Mouse (Mus musculus) C2C12 (cell line): ENCODE measurements around the gene Iffo2. TPM values are rescaled to one million over a fixed set of nuclear protein-coding genes. Genes with fewer than 3 reads are reported as not detected.

ENCODE experiments used
- H3K27me3 ChIP-seq: one replicate; pipeline ENCODE4 v1.6.1; 2011; ENCODE audit not compliant: control insufficient read depth, insufficient read depth, insufficient read length
- H3K36me3 ChIP-seq: one replicate; pipeline ENCODE4 v1.6.1; 2011; ENCODE audit not compliant: control insufficient read depth, insufficient read depth
- H3K4me3 ChIP-seq: one replicate; pipeline ENCODE4 v1.5.1; 2011; ENCODE audit warnings: mild to moderate bottlenecking, control low read depth; ENCODE audit not compliant: poor library complexity, insufficient read depth, severe bottlenecking
- H3K79me2 ChIP-seq: one replicate; pipeline ENCODE4 v1.6.1; 2011; ENCODE audit not compliant: control insufficient read depth, insufficient read depth
- H3K79me3 ChIP-seq: one replicate; pipeline ENCODE4 v1.6.1; 2011; ENCODE audit warnings: low read depth, control low read depth
- H3ac ChIP-seq: one replicate; pipeline ENCODE3; 2011; ENCODE audit warnings: low read depth; ENCODE audit not compliant: control insufficient read depth, insufficient read length
- CEBPB ChIP-seq: IDR thresholded peaks from one replicate; pipeline ENCODE4 v1.6.1; 2011; ENCODE audit warnings: low read depth, mild to moderate bottlenecking, control low read depth, moderate library complexity
- CTCF ChIP-seq: IDR thresholded peaks from one replicate; pipeline ENCODE4 v1.5.1; 2011; ENCODE audit not compliant: control insufficient read depth, insufficient read depth, insufficient read length
- FOSL1 ChIP-seq: IDR thresholded peaks from one replicate; pipeline ENCODE4 v1.8.0; 2011; ENCODE audit warnings: mild to moderate bottlenecking, low read length; ENCODE audit not compliant: poor library complexity, insufficient read depth, severe bottlenecking
- MAX ChIP-seq: IDR thresholded peaks from one replicate; pipeline ENCODE4 v1.6.1; 2011; ENCODE audit warnings: mild to moderate bottlenecking, control low read depth
- MYOD1 ChIP-seq: IDR thresholded peaks from one replicate; pipeline ENCODE4 v1.6.1; 2011; ENCODE audit warnings: low read depth; ENCODE audit not compliant: control insufficient read depth, insufficient read length
- MYOG ChIP-seq: IDR thresholded peaks from one replicate; pipeline ENCODE4 v1.6.1; 2011; ENCODE audit not compliant: control insufficient read depth, insufficient read length; ENCODE audit errors: extremely low read depth
- USF1 ChIP-seq: IDR thresholded peaks from one replicate; pipeline ENCODE4 v1.6.1; 2011; ENCODE audit warnings: low read depth, mild to moderate bottlenecking, control low read depth, moderate library complexity
- polyA plus RNA-seq: library from polyadenylated mRNA; unstranded; fragments of >200 nt; fragmentation: generic; extraction: Trizol; gene quantifications from one replicate; pipeline ENCODE4 v1.2.1, GENCODE M21; 2012; ENCODE audit warnings: missing spikeins

Iffo2 gene
- polyA plus RNA-seq, 1 experiment: 20.0 TPM

GRCm38 (mm10) chr4:139574156-139574798 lies 43.9 kb downstream of the Iffo2 start:
- peak overlapping the region; percentile 86 for H3ac ChIP-seq
- peak overlapping the region; percentile 78 for H3K4me3 ChIP-seq
- H3K27me3 ChIP-seq: no peaks in the 10 kb centered on the region
- H3K79me2 ChIP-seq: peaks cover 48% of the 10 kb centered on the region
- H3K36me3 ChIP-seq: peaks cover 8% of the 10 kb centered on the region
- H3K79me3 ChIP-seq: peaks cover 40% of the 10 kb centered on the region
- peak; percentile 52 for TF ChIP-seq CTCF
- TF ChIP-seq FOSL1: no peak
- TF ChIP-seq MYOG: no peak

- peak overlapping the region; percentile 86 for H3ac ChIP-seq
- H3K27me3 ChIP-seq: no peaks in the 10 kb centered on the region
- no peak for TF ChIP-seq FOSL1
- peak; percentile 43 for TF ChIP-seq CTCF
- H3K79me3 ChIP-seq: peaks cover 47% of the 10 kb centered on the region
- H3K4me3 ChIP-seq: peak overlapping the region; percentile 78
- H3K36me3 ChIP-seq: peaks cover 8% of the 10 kb centered on the region
- H3K79me2 ChIP-seq: peaks cover 56% of the 10 kb centered on the region
Observed at GRCm38 (mm10) chr4:139574799-139575672, 44.7 kb downstream of the Iffo2 start.

GRCm38 (mm10) chr4:139575673-139576003 lies 45.3 kb downstream of the Iffo2 start:
- TF ChIP-seq MYOG: no peak
- peak; percentile 23 for TF ChIP-seq USF1
- Histone ChIP-seq H3K79me3 (peaks cover 53% of the 10 kb centered on the region), H3K27me3 (no peaks in the 10 kb centered on the region), H3K36me3 (peaks cover 8% of the 10 kb centered on the region), H3K79me2 (peaks cover 62% of the 10 kb centered on the region), H3K4me3 (peak overlapping the region; percentile 78), H3ac (peak overlapping the region; percentile 86)

- H3K79me3 ChIP-seq: peaks cover 57% of the 10 kb centered on the region
- H3ac ChIP-seq: peak overlapping the region; percentile 69
- peaks cover 69% of the 10 kb centered on the region for H3K79me2 ChIP-seq
- TF ChIP-seq MAX: no peak
- no peak for TF ChIP-seq FOSL1
- TF ChIP-seq CEBPB: no peak
- no peak for TF ChIP-seq MYOD1
- TF ChIP-seq USF1: no peak
- no peak for TF ChIP-seq MYOG
- TF ChIP-seq CTCF: no peak
- H3K4me3 ChIP-seq: peak overlapping the region; percentile 78
- peaks cover 8% of the 10 kb centered on the region for H3K36me3 ChIP-seq
- no peaks in the 10 kb centered on the region for H3K27me3 ChIP-seq
Observed at GRCm38 (mm10) chr4:139576251-139576880, 46.0 kb downstream of the Iffo2 start.

- peaks cover 8% of the 10 kb centered on the region for H3K36me3 ChIP-seq
- peak overlapping the region; percentile 78 for H3K4me3 ChIP-seq
- no peaks in the 10 kb centered on the region for H3K27me3 ChIP-seq
- peaks cover 63% of the 10 kb centered on the region for H3K79me3 ChIP-seq
- H3ac ChIP-seq: peak overlapping the region; percentile 53
- TF ChIP-seq USF1 (no peak), CEBPB (peak; percentile 21)
- H3K79me2 ChIP-seq: peaks cover 75% of the 10 kb centered on the region
Observed at GRCm38 (mm10) chr4:139577006-139577405, 46.7 kb downstream of the Iffo2 start.

GRCm38 (mm10) chr4:139578389-139578788 lies 48.0 kb downstream of the Iffo2 start:
- no peak for TF ChIP-seq MAX
- TF ChIP-seq MYOG: no peak
- TF ChIP-seq USF1: no peak
- no peak for TF ChIP-seq CEBPB
- no peak for TF ChIP-seq MYOD1
- no peak for TF ChIP-seq CTCF
- H3K27me3 ChIP-seq: no peaks in the 10 kb centered on the region
- peaks cover 8% of the 10 kb centered on the region for H3K36me3 ChIP-seq
- H3ac ChIP-seq: peak overlapping the region; percentile 19
- peak overlapping the region; percentile 11 for H3K4me3 ChIP-seq
- H3K79me2 ChIP-seq: peaks cover 89% of the 10 kb centered on the region
- peaks cover 76% of the 10 kb centered on the region for H3K79me3 ChIP-seq
